Mouse (Mus musculus): ENCODE data around the gene Acsm4.

DNA sequence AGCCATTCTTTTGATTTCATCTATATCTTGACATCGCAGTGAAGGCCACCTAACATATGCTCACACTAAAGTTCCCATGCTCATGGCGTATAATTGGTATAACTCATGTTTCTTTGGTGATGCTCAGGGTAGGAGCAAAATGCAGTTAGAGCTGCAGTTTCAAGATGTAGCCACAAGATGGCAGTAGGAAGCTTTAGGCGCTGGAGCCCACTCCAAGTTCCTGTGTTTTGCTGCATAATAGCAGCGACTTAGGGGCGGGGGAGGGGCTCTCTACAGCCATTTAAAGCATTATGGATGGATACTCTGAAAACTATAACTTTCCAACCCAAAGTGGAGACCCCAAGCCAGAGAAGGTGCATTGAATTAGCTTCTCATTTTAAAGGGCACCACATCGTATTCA, 16.4 kb upstream of the Acsm4 start:
- TF ChIP-seq POLR2A (IDR thresholded peaks at IDR 0.05; ENCODE audit: borderline replicate concordance, control insufficient read depth, low read depth, low read length) (no peak), CTCF (IDR thresholded peaks at IDR 0.05; ENCODE audit: control insufficient read depth, insufficient read depth, low read length) (peak; percentile 62)
